Mouse (Mus musculus) cerebellum, adult 18-20 months (tissue): Measurements from ENCODE around the gene Cenpi.
A peak's percentile ranks its signal among the peaks of the same experiment; 100 is the strongest.
"Not testable (repeated sequence)": the region's sequence is repeated elsewhere in the genome, so short reads cannot be mapped to it uniquely, and the experiment has no call there.

Experiments
- DNase-seq, 2 experiments: peaks; one replicate each; pipeline ENCODE4 v3.0.0; 2021

Cenpi gene

DNA sequence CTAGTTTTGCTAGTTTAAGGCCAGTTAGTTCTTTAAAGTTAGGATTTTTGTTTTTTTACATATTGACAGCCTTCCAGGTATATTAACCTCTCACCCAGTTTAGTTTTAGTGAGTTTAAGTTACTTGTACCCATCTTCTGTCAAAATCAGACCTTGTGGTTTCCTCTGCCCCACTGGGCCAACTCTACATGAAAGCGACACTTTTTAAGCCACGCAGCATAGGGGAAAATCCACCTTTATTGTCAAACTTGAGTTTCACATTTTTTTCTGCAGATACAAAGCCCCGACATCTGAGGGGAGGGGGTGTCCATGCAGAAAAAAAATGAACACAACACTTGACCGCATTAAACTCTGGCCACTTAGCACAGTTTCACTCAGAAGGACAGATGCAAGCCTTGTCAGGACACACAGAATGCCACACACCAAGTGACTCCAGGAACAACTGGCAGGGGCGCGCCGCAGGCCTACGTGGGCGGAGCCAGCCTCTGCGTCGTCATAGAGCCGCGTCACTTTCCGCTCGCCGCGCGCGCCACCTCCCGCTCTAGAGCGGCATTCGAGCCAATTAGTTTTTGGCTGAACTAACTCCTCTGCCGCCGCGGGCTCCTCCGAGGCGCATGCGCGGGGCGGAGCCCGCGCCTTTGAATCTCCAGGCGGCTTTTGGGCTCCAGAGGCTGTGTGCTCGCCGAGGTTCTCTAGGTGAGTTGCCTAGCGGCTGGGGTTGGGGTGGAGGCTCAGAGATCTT lies at the start of gene Cenpi:
TSS of gene Cenpi (plus strand) at position 551 of the 741 bp plus-strand sequence.
- DNase-seq: peak; percentile 82 to 86

DNA sequence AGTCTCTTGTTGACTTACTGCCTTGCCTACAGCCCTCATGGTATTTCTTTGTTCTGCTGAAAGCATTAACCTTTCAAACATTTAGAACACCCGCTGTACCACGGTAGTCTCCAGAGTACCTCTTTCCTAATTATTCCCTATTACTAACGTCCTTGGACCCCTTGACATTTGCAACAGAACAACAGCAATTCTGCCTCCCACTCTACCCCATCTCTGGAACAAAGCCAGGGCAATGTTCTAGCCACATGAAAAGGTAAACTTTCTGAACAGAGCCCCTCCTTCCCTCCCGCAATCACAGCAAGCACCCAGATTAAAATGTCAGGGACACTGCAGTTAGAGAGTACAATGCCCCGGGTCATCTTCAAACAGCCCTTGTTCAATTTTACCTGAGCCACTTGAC lies 46.7 kb upstream of the Cenpi start:
- no peak for DNase-seq

DNA sequence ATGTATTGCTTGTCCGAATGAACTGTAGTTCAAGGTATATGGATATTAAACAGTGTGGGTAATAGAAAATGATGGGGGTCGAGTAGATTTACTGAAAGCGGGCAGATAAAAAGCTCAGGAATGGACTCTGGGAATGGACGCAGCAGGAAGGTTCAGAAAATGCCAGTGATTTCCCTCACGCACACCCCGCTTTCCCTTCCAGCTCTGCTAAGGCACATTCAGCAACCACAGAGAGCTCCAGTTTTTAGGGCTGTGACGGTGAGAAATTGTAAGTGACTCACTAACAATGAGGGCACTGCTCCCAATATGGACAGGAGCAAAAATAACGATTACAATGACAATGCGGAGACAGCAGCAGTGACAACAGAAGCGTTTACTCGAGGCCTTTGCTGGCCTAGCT lies 45.8 kb upstream of the Cenpi start:
- DNase-seq: no peak

DNA sequence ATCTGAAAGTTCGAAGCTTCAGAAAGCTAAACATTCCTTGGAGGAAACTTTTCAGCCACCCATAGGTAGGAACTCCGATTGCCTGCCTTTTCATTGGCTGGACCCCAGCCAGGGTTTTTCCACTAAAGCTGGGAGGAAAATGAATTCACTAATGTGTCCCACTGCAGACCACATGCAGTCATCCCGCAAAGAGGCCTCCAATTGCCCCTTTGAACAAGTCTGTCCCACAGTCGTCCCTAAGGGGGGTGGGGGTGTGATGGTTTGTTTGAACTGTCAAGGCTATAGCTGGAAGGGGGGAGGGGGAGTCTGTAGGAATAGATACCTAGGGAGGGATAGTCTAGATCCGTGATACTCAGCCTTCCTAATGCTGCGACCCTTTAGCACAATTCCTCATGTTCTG lies 32.2 kb upstream of the Cenpi start:
- peak; percentile 14 to 26 for DNase-seq

DNA sequence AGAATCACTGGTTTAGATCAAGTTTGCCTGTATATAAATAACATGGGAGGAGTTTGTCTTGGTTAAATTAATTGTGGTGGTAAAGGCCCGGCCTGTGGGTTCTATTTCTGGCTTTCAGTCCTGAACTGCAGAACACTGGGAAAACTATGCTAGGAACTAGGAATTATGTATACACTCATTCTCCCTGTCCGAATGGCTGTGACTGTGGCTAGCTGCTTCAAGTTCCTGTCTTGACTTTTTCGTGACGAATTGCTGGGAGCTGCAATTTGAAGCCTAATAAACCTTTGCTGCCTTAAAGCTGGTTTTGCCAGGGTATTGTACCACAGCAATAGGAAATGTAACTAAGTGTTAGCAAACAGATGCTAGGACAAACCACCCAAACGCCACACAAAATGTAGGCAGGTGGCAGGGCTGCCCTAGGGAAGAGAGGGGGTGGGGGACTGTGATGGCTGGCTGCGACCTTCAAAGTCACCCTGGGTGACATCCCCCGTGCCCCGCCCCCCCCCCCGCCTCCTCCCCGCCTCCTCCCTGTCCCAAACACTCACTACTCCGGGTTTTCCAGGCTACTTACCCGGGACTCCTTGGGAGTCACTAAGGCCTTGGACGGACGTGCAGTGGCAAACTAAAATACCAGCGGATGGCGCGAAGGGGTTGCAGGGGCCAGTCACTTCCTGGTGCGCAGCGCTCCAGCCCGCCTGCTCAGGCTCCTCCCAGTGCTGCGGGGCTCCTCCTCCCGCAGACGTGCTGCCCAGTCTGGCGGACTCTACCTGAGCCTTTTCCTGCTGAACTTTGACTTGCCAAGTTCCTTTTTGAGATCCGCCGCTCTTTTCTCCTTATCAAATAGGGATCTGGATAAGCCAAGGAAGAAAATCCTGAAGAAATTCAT lies 31.4 kb upstream of the Cenpi start, which contains the start of gene Trmt2b:
TSS of gene Trmt2b (minus strand) at position 710 of the 886 bp plus-strand sequence.
- peak; percentile 71 to 73 for DNase-seq

DNA sequence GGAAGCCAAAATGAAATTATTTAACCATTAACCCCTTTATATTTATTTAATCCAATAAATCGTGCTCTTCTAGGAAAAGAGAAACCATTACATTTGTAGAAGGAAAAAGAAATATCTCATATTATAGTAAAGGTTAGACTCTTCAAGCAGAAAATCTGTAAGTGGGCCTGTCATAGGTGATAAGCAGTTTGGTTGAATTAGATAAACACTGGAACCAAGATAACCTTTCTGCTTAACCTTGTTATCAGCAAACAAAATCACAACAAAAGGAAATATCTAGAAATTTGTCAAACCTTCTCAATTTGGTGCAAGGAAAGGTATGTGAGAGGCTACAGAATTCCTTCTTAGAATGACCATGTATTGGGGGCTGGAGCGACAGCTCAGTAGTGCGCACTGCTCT lies 27.4 kb upstream of the Cenpi start:
- no peak for DNase-seq

DNA sequence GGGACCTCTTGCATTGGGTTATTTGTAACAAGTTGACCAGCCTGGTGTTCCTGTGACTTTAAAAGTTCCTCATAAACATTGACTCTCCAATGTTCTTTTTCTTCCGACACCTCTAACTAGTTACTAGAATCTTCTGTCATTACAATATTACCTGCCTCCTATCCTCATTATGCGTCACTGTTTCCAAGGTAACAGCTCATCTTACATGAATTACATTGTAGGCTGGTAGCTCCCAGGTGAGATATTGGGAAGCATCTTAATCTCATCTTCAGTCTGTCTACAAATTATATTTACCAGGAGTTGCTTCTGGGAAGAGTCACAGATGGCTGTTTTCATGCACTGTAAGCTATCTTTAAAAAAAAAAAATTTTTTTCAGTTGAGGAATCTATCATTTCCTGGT lies 22.8 kb upstream of the Cenpi start:
- DNase-seq: no peak

DNA sequence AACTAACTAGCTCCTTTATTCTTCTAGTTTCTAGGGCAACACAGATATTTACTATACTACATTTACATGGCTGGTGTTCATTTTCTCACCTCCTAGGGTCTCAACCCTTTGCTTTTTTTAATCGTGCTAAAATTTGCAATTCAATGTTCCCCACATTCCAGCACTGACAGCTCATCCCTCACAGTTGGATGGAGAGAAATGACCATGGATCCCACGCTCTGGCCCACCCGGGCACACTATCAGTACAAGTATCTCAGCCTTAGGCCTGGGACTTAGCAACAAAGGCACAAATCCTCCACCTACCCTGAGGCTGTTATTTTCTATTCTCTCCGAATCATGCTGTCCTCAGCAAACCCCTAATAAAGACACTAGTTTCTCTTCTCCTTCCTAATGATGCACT lies 22.1 kb upstream of the Cenpi start:
- no peak for DNase-seq

DNA sequence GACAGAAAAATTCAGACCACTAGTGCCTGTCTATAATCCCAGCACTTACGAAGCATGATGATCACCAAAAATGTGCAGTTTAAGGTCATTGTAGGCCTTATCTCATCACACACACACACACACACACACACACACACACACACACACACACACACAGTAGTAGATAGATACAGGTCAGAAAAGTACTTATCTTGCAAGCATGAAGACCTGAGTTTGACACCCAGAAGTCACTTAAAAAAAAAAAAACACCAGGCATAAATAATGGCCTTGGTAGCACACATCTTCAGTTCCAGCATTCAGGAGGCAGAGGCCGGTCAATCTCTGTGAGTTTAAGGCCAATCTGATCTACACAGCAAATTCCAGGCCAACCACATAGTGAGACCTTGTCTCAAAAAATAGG lies 20.6 kb upstream of the Cenpi start:
- DNase-seq: no peak

DNA sequence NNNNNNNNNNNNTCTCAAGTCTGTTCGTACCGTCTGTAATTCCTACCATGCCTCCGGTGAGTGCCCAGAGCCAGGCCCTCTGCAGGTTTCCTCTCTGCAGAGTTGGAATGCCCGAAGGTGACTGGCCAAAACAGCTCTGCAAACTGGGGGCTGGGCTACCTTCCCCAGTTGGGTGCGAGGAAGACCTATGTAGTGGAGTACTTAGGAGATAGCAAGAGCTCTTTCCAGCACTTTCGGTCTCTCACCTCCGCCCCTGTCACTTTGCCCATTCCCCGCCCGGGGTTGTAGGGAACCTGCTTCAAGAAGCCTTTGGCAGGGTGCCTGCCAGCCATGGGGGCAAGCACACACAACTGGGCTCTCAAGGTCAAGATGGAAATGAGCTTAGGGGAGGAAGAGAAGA lies 11.6 kb upstream of the Cenpi start:
- DNase-seq: peak; percentile 54 to 71

DNA sequence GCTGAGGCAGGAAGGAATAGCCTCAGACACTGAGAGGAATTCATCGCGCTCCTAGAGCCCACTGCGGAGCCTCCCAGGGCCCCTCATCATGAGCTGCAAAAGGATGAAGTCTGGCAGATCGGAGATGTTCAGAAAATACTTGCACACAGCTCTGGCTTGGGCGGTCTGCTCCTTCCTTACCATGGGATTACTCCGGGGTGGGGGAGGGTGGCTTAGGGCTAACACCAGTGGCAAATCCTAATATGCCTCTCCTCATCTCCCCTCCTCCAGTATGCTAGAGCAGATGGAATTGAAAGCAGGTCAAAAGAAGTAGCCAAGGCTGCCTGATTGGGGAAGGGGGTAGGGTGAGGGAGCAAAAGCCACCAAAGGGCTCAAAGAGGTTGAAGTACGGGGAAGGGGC lies 11.1 kb upstream of the Cenpi start:
- DNase-seq: peak; percentile 36 to 41

DNA sequence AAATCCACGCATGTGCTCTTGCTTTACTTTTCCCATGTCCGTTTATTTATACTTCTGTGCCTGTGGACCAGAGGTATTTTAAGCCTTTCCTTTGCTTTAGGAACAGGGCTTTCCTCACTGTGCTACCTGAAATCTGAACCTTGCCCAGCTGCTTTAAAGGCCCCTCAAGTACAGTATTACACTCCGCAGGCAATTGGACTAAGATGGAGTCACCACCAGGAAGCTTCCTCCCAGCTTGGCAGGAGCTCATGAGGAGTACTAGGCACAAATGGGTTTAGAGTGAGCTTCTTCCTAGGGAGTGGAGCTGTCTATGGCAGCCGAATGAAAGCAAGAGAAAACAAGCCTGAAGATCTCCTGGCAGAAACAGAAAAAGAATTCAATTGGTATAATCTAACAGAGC lies 10.7 kb upstream of the Cenpi start:
- peak; percentile 43 for DNase-seq

DNA sequence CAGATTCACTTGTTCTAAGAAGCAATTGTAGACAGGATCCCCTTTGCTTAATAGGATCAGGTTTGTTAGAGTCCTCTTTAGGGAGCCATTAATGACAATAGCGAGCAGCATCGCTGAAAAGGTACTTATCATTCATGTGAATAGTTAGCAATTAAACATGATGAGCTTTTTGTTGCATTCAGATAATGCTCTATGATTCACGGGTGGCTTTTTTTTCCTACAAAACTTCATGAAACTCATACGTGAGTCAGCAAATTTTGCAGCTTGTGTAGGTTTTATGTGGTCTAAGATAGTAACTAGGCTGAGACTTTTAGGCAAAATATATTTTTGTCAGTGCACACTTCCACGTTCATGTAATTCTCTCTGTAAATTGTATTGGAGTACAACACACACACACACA lies 7.7 kb upstream of the Cenpi start:
- DNase-seq: no peak

DNA sequence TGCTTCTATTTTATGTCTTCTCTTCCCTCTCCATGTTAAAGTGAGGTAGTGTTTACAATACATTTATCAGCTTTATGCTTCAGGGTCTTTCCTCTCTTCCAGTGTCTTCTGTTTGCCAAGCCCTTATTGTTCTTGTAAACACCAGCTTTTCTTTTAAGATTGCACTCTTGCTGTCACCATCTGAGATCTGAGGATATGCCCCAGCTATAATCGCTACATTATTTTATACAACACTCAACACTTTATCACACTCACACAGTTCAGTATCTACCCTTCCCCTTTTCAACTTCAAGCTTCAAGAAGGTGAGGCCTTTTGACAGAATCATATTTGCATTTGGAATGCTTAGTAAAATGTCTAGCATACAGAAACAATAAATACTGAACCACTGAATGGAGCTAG lies 4.6 kb upstream of the Cenpi start:
- DNase-seq: no peak

DNA sequence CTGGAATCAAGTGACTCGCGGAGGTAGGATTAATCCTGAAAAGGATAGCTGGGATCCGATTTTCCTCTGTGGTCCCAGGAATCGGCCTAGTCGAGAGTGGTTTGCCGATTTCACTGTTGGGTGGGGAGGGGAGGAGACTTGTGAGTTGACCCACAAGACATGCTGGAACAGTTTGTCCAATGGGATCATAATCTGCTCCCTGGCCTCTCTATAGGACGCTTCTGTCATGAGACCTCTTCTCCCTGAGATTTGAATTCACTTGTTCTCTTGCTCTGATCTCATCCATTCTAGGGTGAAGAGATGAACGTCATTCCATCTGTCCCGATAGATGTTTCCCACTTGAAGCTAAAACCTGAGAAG lies 371 bp downstream of the Cenpi start:
- no peak for DNase-seq

DNA sequence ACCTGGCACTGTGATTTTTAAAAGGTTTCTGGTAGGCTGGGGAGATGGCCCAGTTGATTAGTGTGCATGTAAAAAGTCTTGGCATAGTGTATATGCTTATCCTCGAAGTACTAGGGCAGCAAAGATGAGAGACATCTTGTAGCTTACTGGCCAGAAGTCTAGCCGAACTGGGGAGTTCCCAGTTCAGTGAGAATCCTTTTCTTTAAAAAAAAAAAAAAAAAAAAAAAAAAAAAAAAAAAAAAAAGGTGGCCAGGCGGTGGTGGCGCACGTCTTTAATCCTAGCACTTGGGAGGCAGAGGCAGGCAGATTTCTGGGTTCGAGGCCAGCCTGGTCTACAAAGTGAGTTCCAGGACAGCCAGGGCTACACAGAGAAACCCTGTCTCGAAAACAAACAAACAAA lies 3.3 kb downstream of the Cenpi start:
- not testable (repeated sequence) for DNase-seq

DNA sequence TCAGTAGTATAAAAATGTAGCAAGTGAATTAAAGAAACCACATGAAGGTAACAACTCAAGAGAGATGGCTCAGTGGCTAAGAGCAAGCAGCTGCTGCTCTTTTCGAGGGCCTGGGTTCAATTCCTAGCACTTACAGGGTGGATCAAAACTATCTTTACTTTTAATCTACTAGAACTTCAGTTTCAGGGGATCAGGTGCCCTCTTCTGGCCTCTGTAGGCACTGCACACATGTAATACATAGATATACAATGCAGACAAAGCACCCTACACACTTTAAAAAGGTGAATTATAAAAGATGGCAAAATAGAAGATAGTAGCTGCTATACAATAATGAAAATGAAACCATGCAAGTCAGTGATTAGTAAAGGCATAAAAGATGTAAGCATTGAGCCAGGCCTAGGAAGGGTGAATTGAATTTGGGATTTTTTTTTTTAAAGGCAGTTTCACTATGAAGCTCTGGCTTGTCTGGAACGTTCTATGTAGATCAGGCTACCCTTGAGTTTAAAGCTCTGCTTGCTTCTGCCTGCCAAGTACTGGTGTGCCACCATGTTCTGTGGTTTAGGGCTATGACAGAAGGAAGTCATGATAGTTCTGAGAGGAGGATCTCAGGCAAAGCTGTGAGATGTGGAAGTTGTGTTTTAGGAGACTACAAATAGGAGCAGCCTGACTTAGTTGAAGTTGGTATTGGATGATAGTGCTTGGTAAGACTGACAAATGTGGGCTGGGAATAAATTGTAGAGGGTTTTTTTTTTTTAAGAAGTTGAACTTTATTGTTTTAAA lies 11.5 kb downstream of the Cenpi start:
- DNase-seq: peak in 1 of 2 experiments; percentile 5

DNA sequence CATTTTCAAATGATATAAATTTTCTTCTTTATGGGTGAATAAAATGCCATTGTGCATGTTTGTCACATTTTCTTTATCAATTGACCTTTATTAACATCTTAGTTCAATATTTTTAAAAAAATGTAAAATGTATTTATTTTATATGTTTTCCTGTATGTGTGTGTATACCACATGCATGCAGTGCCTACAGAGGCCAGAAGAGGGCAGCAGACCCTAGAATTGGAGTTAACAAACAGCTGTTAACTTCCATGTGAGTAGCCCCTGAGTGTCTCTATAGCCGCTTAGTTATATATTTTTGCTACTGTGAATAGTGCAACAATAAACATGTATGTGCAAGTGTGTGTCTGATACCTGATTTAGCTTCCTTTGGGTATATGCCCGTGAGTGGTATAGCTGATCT lies 25.4 kb downstream of the Cenpi start:
- DNase-seq: no peak

DNA sequence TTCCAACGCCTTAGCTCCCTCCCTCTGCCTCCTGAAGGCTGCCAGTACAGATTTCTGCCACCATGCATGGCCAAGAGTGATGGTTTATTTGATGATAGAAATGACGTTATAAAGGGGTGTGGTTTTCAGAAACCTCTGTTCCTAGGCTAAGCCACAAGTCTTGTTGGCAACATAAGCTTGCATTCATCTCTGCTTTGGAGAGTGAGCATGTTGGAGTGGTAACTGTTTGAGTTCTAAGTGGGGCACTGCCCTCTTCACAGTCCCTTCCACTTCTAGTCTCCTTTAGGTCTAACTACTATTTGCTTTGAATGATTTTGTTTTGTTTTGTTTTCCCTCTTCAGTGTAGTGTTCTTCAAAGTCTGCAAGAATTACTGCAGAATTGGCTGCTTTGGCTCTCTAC lies 34.9 kb downstream of the Cenpi start:
- DNase-seq: no peak

DNA sequence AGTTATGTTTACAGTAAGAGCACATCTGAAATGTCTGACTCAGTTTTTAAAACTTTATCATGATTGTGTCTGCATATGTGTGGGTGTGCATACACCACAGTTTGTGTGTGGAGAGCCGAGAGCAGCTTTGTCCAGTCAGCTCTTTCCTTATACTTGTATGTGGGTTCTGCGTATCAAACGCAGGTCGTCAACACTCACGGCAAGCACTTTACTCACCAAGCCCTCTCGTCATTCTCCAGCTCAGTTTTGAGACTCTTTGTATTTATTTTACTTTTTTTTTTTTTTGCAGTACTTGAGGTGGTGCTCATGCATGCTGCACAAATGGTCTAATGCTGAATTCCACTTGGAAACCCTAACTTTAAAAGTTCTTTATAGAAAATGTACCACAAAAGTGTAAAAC lies 42.3 kb downstream of the Cenpi start:
- DNase-seq: no peak

DNA sequence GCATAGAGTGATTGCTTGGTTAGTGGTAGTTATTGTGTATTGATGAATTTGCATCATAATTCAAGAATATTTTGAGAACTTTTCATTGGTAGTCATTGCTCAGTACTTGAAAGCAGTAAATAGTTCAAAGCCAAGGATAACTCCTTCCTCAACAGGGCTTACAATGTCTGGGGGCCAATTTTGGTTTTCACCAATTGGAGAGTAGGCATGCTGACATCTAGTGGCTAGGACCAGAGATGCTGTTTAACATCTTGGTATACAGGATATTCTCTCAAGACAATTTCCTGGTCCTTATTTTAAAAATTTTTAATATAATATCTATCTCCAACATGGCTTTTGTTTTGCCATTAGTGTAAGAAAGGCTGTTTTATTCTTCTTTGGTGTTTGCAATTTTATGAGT lies 46.0 kb downstream of the Cenpi start:
- peak; percentile 13 to 25 for DNase-seq

DNA sequence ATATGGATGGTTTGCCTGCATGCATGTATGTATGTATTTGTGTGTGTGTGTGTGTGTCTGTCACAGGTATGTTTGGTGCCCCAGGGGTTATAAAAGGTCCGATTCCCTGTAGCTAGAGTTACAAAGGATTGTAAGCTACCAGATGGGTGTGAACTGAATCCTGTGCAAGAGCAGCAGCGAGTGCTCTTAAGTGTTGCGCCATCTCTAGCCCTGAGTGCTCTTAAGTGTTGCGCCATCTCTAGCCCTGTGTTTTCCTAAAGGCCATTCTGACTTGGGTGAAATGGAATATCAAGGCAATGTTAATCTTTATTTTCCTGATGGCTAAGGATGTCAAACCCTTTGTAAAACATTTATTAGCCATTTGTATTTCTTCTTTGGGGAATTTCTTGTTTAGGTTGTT lies 51.5 kb downstream of the Cenpi start:
- DNase-seq: no peak

DNA sequence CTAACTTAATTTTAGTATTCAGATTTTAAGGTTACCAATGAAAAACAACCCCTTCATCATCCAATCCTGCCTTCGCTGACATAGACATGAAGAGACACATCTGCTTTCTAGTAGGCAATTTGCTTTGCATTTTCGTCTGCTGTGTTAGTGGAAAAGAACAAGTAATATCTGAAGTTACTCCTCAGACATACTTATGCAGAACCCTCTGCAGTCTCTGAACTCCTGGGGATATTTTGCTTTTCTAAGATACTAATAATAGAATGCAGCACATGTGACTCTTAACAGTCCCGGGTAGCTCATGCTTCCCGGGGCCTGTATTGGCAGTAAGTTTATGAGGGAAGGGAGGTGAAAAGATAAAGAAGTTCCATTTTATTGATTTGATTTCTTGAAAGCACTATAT lies 54.3 kb downstream of the Cenpi start:
- no peak for DNase-seq

DNA sequence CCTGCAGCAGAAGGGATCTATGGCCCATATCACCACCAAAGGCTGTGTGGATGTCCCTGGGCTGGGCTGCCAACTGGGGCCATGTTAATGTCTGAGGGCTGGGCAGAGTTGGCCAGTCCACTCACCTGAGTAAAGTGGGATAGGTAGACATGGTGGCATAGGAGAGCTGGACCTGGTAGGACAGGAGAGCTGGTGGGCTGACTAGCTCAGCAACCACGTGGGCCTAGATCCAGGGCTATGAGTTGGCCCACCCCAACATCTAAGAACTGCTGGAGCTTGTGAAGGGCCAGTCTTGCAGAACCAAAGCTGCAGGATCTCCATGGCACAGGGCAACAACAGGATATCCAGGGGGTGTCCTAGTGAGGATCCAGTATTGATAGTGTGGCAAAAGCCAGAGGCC lies 57.5 kb downstream of the Cenpi start:
- no peak for DNase-seq
